Mouse (Mus musculus): Measurements from ENCODE around the gene Rpgr.

Gene Rpgr

GRCm38 (mm10) chrX:10216410-10216949 lies at the start of gene Rpgr:
Gene Rpgr, minus strand, starts transcription at chrX:10216920.
- in situ Hi-C loops (cut with MboI), result loop anchor here (25.0 kb wide), 1 partner anchor 554 kb away; the partner anchor contains the start of gene Dynlt3

GRCm38 (mm10) chrX:10258260-10258659 lies 41.5 kb upstream of the Rpgr start:
- in situ Hi-C loops (cut with MboI), result no loop called here

- in situ Hi-C loops (cut with MboI), result no loop called here
These were observed 41.1 kb upstream of the Rpgr start for GRCm38 (mm10) chrX:10257774-10258173.

GRCm38 (mm10) chrX:10251852-10252504 lies 35.3 kb upstream of the Rpgr start, which contains the start of gene Otc:
Gene Otc, plus strand, starts transcription at chrX:10252305.
- in situ Hi-C loops (cut with MboI), result no loop called here

- in situ Hi-C loops (cut with MboI), result no loop called here
These were observed 34.6 kb upstream of the Rpgr start for GRCm38 (mm10) chrX:10251357-10251756.

GRCm38 (mm10) chrX:10243916-10244315 lies 27.2 kb upstream of the Rpgr start:
- in situ Hi-C loops (cut with MboI), result no loop called here

- in situ Hi-C loops (cut with MboI), result no loop called here
These were observed 22.8 kb upstream of the Rpgr start for GRCm38 (mm10) chrX:10239515-10239914.

GRCm38 (mm10) chrX:10234617-10235016 lies 17.9 kb upstream of the Rpgr start:
- in situ Hi-C loops (cut with MboI), result no loop called here

GRCm38 (mm10) chrX:10233051-10233450 lies 16.3 kb upstream of the Rpgr start:
- in situ Hi-C loops (cut with MboI), result no loop called here

- in situ Hi-C loops (cut with MboI), result loop anchor here (25.0 kb wide), 1 partner anchor 557 kb away; the partner anchor contains the start of gene Dynlt3
These were observed 2.6 kb upstream of the Rpgr start for GRCm38 (mm10) chrX:10219281-10219680.

GRCm38 (mm10) chrX:10215972-10216371 lies 748 bp downstream of the Rpgr start:
- in situ Hi-C loops (cut with MboI), result loop anchor here (25.0 kb wide), 1 partner anchor 554 kb away; the partner anchor contains the start of gene Dynlt3

- in situ Hi-C loops (cut with MboI), result loop anchor here (25.0 kb wide), 1 partner anchor 544 kb away; the partner anchor contains the start of gene Dynlt3
These were observed 10.8 kb downstream of the Rpgr start for GRCm38 (mm10) chrX:10205937-10206336.

GRCm38 (mm10) chrX:10201289-10201688 lies 15.4 kb downstream of the Rpgr start:
- in situ Hi-C loops (cut with MboI), result loop anchor here (25.0 kb wide), 1 partner anchor 539 kb away; the partner anchor contains the start of gene Dynlt3

- in situ Hi-C loops (cut with MboI), result no loop called here
These were observed 64.3 kb downstream of the Rpgr start for GRCm38 (mm10) chrX:10152390-10152789.

GRCm38 (mm10) chrX:10117065-10117719 lies 99.5 kb downstream of the Rpgr start, which contains the start of gene Srpx:
Gene Srpx, minus strand, starts transcription at chrX:10117709.
- in situ Hi-C loops (cut with MboI), result no loop called here

- in situ Hi-C loops (cut with MboI), result no loop called here
These were observed 100.9 kb downstream of the Rpgr start for GRCm38 (mm10) chrX:10115780-10116179.

- in situ Hi-C loops (cut with MboI), result no loop called here
These were observed 106.0 kb downstream of the Rpgr start for GRCm38 (mm10) chrX:10110736-10111135.

- in situ Hi-C loops (cut with MboI), result no loop called here
These were observed 108.2 kb downstream of the Rpgr start for GRCm38 (mm10) chrX:10108558-10108957.

GRCm38 (mm10) chrX:10105475-10105874 lies 111.2 kb downstream of the Rpgr start:
- in situ Hi-C loops (cut with MboI), result no loop called here

GRCm38 (mm10) chrX:10102739-10103138 lies 114.0 kb downstream of the Rpgr start:
- in situ Hi-C loops (cut with MboI), result no loop called here

- in situ Hi-C loops (cut with MboI), result no loop called here
These were observed 120.9 kb downstream of the Rpgr start for GRCm38 (mm10) chrX:10095797-10096196.

- in situ Hi-C loops (cut with MboI), result no loop called here
These were observed 136.3 kb downstream of the Rpgr start for GRCm38 (mm10) chrX:10080385-10080784.

- in situ Hi-C loops (cut with MboI), result no loop called here
These were observed 136.7 kb downstream of the Rpgr start for GRCm38 (mm10) chrX:10079981-10080380.

All from mature B cell (primary cell).